Comparison of ENCODE assay signal across 10 mouse cellular contexts in genomic region chr5:35943541-35943940, GRCm38 (mm10). TPM values are rescaled to one million over a fixed set of nuclear protein-coding genes. Genes with fewer than 3 reads are reported as not detected.
DNase-seq lines count a peak whose midpoint lies in the region; ATAC-seq and TF ChIP-seq lines count a peak whose summit lies in the region.
"Had no signal": no experiment of that assay in that cellular context is flagged by ENCODE, and none has a peak within 500 bp of the region (broad histone marks: within the 10 kb centered on the region; RNA-seq: fewer than 3 reads in every experiment).

No protein-coding gene starts in this region.

- H3K9ac ChIP-seq in kidney, embryonic 14.5 days (ENCODE audit: low read depth, low read length): no peak overlapping the region

- 65% methylated on average over 5 of the region's 5 CpGs for WGBS in kidney, embryonic 14.5 days

- H3K4me2 ChIP-seq in kidney, embryonic 14.5 days (replicated peaks; ENCODE audit: low read depth, low read length): no peak overlapping the region

- TF ChIP-seq CTCF in gastrocnemius, adult 2 months (IDR thresholded peaks at IDR 0.05): no peak

- no peaks in the 10 kb centered on the region for H3K9me3 ChIP-seq in kidney, embryonic 14.5 days (ENCODE audit: control insufficient read depth, low read length)

- DNase-seq in gastrocnemius, adult 2 months: peak; percentile 52
- no peak for DNase-seq in gastrocnemius, postnatal 4 days (ENCODE audit: low spot score in 2 of 2)
- peak; percentile 66 to 71 for DNase-seq in heart, adult 9 months (ENCODE audit: low spot score in 2 of 2)
- DNase-seq in lung, postnatal 4 days: peak; percentile 55 to 74
- no peak for DNase-seq in adrenal gland, postnatal 10 days
- no peak for DNase-seq in spleen, adult 18-20 months
- no peak for DNase-seq in right cerebral cortex, postnatal 14 days

- ATAC-seq in kidney, embryonic 14.5 days (ENCODE audit: low FRiP score, low TSS enrichment): peak; percentile 41; the same call in 1 of the 2 replicates
- ATAC-seq: forebrain, embryonic 16.5 days; hindbrain, embryonic 16.5 days had no signal

- H3K4me3 ChIP-seq in gastrocnemius, adult 2 months: no peak overlapping the region
- no peak overlapping the region for H3K4me3 ChIP-seq in kidney, embryonic 14.5 days (ENCODE audit: low read length)

- peaks cover 4% of the 10 kb centered on the region; the same call in 1 of the 2 replicates for H3K4me1 ChIP-seq in kidney, embryonic 14.5 days (ENCODE audit: control insufficient read depth, insufficient read depth, low read length)

- peaks cover 31% of the 10 kb centered on the region for H3K36me3 ChIP-seq in kidney, embryonic 14.5 days (ENCODE audit: control insufficient read depth, insufficient read depth, low read length)

- H3K27me3 ChIP-seq in kidney, embryonic 14.5 days (ENCODE audit: control insufficient read depth, insufficient read depth, low read length): no peaks in the 10 kb centered on the region

- peak overlapping the region; percentile 75 for H3K27ac ChIP-seq in gastrocnemius, adult 2 months
- H3K27ac ChIP-seq in kidney, embryonic 14.5 days (ENCODE audit: low read depth, low read length): peak overlapping the region; percentile 38; the same call in 1 of the 2 replicates

- intact Hi-C loops in gastrocnemius, adult 2 months (cut with DNase I): no loop called here

RNA-seq across cellular contexts. Expression of gene Afap1, which starts 50.4 kb away (rescaled TPM):
- total RNA-seq in gastrocnemius, adult 2 months (2021): 1 to 10 TPM; 7.4 to 8.3 TPM
- 10 to 100 TPM; 44.5 to 48.0 TPM for total RNA-seq in gastrocnemius, postnatal 4 days (2021)
- polyA plus RNA-seq in kidney, embryonic 14.5 days (2014; fragmentation: Nextera tagmentation; extraction: Ambion mirVana): 16.8 and 23.6 TPM in 2 replicates
- total RNA-seq in adrenal gland, postnatal 10 days (2021): 10 to 100 TPM; 24.2 to 30.6 TPM

Comparison
In these comparisons a context has a peak if more than half of its experiments do, and no peak if none do; other contexts are left out.
1. DNase-seq: peak in gastrocnemius, adult 2 months (single experiment), heart, adult 9 months (2 of 2) and lung, postnatal 4 days (2 of 2); none in gastrocnemius, postnatal 4 days (0 of 2), adrenal gland, postnatal 10 days (single experiment), spleen, adult 18-20 months (0 of 2) and right cerebral cortex, postnatal 14 days (single experiment).